Mouse (Mus musculus) T-helper 1 cell (primary cell): ENCODE results near the gene Lgr5.

Experiments used
- in situ Hi-C: fragments of 300-600 bp; cut with MboI, MseI; formaldehyde crosslinking; loops from one replicate; pipeline ENCODE4 v1.15.1; 2025; ENCODE audit warnings: high pct_unique_total_duplicates

Gene Lgr5

DNA sequence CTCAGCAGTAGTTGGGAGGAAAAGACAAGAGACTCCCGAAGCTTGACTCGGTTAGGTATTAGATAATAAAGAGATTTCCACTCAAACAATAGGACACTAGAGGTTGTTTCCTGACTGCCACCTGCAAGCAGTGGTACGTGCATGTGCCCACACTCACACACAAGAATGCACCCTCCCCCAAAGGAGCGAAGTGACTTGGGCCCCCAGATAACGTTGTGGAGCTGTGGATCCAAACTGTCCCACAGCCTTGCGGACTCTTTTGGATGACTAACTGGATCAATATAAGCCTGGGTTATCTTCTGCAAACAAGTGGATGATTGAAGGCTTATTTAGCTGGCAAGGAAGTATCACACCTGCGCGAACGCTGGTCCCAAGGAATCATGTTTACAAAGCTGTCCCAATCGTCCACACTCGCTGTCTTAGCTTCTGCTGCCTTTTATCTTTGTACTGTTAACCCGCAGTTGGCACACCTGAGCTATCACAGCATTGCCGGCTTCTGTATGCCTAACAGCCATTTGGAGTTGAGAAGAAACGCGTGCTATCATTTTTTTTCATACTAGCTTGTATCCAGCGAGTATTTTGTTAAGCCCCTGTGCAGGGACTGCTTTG is 81.8 kb downstream of the Lgr5 start:
- in situ Hi-C loops = no loop called here

DNA sequence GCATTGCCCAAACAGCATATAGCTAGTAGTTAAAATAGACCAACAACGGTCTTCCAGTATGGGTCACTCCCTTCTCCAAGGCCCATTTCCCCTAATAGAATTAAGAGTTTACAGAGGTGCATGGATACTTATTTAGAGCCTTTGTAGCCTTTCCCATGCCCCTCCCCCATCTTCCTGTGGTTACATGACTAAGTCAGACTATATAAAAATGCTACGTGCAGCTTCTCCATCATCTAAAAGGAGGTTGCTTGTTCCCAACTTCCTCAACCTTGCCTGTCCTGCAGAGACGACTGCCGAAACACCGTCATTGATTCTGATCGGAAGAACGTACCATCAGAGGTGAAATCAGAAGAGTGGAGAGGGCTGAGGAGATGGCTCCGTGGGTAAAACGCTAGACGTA is 82.4 kb downstream of the Lgr5 start:
- in situ Hi-C loops = no loop called here

DNA sequence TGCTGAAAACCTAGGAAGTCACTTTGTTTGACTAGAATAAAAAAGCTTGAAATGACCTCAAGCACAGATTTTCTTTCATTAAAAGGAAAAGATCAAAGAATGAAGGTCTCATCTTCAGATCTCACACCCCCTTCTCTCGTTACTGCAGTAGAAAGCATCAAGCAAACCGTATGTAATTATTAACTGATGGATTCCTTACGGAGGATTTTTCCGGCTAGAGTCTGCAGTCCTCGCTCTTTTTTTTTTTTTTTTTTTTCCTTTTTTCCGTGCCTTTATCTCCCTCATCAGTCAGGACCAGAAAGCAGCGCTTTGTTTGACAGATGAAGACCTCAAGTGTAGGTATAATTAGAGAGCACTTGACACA is 93.8 kb downstream of the Lgr5 start:
- in situ Hi-C loops = loop anchor here (10.0 kb wide), 1 partner anchor 691 kb away; no protein-coding TSS in a partner anchor

DNA sequence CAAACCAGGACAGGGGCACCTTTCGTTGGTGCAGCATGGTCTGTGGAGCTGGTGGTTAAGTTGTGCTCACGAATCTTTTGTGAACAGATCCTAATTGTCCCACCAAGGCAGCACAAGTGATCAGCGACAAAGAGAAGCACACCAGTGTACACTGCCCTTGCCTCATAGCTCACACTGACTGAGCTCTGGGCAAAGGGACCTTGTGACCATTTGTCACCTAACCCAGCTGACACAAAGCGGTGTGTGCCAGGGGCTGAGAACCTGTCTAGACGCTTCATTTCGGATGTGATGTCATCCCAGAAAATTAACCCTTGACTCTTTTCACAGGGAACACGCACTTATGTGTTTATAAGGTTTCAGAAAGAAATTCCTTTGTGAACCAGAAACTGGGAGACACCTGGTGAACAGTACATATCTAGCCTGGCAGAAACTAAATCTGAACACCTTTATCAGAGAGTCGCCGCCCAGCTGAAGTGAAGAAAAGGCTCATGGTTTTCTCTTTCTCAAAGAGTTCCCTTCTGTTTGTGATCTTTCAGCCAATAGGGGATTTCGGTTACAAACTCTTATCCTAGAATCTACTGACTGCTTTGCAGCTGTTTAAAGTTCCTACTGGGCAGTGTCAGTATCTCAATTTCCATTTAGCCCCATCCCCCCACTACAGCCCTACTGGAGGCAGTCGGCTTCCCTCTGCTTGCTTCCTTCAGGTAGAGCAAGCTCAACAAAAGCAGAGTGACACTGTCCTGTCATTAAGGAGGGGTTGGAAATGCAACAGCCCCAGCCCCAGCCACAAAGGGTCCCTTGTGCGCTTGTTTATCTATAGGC is 94.4 kb downstream of the Lgr5 start:
- in situ Hi-C loops = loop anchor here (10.0 kb wide), 1 partner anchor 692 kb away; no protein-coding TSS in a partner anchor

DNA sequence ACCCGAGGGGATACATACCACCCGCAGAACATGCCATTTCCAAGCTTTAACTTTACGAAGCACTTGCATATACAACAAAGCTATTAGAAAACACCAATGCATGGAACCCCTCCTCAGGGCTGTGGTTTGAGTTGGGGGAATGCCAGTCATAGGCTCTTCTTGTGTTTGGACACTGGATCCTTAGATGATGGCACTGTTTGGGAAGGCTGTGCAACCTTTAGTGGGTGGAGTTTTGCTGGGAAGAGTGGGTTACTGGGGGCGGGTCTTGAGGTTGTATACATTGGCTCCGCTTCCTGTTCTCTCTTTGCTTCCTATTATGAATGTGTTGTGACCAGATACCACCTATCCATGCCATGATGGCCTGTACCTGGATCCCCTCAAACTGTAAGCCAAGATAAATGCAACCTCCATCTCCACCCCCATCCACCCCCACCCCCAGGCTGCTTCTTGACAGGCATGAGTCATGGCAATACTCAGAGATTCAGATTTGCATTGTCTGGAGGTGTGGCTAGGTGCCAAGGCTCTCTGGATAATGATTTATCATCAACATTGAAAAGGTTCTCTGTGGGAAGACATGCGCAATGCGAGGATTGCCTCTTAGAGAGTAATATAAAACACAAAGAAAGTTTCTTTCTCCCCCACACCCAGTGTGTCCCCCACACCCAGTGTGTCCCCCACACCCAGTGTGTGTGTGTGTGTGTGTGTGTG is 95.6 kb downstream of the Lgr5 start:
- in situ Hi-C loops = loop anchor here (10.0 kb wide), 1 partner anchor 693 kb away; no protein-coding TSS in a partner anchor

DNA sequence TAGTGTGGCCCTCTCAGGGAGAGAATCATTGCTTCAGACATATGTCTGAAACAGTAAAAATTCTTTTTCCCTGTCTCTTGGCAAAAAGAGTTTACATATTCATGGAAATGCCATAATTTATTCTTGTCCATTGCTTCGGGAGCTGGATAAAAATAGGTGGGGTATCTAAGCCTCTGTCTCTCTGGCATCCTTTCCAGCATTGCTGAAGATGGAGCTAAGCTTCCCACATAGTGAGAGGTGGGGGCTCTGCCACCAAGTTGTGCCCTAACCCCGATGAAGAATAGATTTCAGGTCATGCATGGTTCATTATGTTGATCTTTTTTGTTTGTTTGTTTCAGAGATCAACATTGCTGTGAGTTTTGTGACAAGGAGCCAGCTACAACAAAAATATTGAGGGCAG is 102.0 kb downstream of the Lgr5 start:
- in situ Hi-C loops = no loop called here

DNA sequence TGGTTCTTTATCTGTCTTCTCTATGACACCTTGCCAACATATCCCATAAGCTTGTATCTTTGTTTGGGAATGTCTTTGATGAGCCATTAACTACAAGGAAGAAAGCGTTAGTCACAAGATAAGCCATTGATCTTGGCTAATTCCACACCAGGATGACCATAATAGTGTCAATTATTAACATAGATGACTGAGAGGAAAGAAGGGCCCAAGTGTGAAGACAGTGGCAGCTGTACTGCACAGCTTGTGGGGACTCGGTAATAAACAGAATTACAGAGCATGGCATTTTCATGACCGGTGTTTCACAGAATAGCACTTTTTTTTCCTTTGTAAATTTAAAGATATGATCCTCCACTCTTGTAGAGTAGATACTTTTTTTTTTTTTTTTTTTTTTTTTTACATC is 102.9 kb downstream of the Lgr5 start:
- in situ Hi-C loops = no loop called here

DNA sequence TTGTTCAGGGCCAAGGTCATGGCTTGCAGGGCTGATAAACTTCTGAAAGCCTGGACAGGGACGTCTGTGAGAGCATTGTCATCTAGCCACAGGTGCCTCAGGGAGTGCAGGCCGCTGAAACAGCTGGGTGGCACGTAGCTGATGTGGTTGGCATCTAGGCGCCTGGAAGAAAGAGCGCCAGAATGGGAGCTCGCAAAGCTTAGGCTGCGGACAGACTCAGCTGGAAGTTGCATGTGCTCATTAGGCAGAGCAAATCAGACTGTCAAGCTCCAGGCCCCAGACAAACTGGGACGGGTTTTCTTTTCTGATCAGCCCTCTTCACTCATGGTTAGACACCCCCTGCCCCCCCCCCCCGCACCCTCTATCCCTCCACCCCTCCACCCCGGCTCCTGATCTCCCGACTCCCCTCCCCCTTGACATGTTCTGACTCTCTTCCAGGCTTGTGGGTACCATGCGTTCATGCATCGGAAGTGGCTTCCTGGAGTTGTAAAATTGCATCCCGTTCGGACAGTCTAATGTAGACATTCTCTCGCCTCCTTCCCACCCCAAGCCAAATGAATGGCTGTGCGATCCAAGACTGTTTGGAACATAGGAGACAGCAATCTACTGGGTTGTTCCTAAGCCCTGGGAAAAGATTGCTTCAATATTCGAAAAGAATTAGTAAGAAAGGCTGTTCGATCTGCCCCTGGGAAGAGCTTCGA is 109.0 kb downstream of the Lgr5 start:
- in situ Hi-C loops = no loop called here

DNA sequence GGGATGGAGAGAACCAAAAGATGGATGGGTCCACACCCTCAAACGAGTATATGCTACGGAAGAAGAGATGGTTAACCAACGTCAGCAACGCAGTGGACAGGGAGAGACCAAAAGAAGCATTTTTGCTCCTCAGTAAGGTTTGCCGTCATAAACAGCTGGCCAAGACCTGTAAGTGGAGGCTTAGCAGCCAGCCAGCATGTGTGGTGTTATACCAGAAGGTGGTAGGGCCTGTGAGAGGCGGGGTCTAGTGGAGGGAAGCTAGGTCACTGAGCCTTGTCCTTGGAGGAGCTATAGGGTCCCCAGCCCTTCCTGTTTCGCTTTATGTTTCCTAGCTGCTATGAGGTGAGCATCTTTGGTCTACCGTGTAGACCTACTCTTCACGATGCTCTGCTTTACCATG is 111.1 kb downstream of the Lgr5 start:
- in situ Hi-C loops = no loop called here

DNA sequence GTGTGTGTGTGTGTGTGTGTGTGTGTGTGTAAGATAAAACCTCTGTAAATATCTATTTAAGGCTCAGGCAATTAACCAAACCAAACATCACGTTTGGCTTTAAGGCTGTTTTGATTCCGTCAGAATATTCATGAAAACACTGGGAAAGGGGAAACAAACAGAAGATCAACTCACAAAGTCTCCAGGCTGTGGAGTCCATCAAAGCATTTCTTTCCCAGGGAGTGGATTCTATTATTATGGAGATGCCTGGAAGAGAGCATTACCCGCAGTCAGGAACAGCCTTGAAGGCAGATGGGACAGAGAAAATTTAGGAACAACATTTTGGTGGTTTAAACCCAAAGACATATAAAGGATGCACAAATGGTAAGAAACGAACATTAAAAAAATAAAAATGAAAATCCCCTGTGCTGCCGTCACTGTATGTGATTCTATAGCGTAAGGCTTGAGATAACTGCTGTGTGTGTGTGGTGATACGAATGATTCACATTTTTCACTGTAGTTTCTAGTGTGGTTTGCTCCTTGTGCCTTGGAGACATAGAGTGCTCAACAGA is 112.5 kb downstream of the Lgr5 start:
- in situ Hi-C loops = no loop called here

DNA sequence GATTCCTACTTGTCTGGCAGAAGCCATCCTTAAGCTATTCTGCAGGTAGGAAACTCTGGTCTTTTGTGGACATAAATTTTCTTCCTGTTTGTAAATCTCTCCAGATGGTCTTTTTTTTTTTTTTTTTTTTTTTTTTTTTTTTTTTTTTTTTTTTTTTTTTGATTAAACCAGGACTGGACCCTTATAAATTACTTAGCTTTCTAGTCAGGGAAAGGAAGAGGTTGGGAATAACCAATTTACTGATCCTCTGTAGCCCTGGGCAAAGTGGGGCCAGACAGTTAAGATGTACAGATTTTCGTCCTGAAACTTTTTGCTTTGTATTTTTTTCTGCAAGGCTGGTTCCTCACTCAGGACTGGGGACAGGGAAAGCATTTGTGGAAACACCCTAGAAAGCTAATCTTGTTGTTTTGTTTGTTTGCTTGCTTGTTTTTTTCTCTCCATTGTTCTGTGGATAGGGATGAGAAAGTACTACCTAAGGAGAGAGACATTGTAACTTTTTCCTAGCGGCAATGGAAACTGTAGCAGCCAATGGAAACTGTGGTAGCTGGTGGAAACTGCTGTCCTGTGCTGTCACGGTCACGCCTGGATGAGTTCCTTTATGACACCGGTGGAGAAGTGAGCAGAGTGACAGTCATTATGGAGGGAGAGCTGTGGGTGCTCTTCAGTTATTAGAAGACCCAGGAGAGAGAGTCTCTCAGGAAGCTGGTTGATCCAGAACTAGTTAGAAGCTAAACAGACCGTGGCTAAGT is 114.2 kb downstream of the Lgr5 start:
- in situ Hi-C loops = no loop called here

DNA sequence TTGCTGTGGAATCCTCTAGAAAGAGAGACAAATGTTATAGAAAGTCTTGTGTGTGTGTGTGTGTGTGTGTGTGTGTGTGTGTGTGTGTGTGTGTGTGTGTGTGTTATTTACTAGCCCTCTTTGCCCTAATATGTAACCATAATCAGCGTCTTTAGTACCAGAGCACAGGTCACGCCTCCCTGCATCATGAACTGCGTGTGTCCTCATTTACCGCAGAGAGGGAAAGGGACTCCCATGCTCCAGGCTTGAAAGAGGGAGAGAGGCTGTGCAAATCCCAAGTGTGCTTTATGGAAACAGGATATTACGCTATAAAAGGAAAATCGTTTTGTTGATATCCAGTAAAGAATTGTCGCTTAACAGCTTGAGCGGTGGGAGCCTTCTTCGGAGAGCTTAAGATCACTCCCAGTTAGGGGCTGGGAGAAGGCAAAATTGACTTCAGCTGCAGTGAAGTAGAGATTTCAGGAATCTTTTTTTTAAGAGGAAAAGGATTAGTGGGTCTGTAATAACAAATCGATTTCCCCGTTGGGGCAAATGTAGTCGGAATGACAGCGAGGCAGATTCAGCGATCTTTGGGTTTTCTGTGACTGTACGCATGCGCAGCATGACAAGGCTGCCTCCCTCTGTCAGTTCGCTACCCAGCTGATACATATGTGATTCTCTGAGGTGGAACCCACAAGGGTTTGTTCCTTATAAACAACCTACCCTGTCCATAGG is 116.8 kb downstream of the Lgr5 start:
- in situ Hi-C loops = no loop called here

DNA sequence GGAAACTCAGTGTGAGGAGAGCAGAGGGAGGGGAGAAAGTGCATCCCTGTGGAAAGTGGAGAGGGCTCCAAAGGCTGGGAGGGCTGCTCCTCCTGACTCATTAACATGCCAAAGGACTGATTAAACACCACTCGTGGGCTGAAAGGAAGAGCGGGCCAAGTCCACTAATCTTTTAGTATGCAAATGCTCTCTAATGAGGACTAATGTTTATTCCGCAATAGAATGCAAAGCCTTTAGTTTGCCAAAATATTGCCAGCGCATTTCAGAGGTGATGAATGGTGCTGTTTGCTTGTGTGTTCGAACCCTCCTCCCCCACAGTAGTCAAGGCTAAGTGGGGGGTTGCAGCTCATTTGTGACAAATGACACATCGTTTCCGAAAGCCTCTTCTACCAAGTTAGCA is 118.5 kb downstream of the Lgr5 start:
- in situ Hi-C loops = no loop called here

DNA sequence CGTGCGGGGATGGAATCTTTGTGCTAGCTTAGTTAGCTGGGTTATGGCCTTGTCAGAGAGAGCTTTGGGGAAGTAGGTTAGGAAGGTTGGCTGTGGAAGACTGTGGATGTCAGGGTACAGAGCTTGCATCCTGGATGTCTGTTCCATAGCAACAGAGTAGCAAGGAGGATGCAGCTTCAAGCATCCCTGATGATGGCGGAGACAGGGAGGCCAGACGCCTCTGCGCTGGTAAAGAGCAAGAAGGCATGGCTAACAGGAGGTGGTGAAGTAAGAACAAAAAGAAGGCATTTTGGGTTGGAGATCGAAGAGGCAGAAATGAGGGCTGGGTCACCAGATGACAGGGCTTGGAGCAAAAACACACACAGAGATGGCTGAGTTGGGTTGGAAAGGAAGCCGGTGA is 118.9 kb downstream of the Lgr5 start:
- in situ Hi-C loops = no loop called here

DNA sequence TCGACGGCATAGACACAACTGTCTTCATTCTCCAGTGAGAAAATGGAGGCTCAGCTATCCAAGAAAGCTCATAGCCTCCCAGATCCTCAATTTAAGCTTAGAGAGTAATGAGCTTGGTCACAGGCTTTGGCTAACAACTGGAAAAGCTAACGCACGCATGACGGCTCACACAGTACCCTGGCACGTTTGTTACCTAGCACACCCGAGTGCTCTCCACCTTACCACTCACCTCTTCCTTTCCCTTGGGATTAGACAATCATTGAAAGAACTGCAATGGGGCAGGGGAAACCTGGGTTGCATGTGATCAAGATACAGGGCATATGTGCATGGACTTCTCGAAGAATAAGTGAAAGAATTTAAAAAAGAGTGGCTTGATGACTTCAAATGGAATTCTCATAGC is 119.6 kb downstream of the Lgr5 start:
- in situ Hi-C loops = no loop called here

DNA sequence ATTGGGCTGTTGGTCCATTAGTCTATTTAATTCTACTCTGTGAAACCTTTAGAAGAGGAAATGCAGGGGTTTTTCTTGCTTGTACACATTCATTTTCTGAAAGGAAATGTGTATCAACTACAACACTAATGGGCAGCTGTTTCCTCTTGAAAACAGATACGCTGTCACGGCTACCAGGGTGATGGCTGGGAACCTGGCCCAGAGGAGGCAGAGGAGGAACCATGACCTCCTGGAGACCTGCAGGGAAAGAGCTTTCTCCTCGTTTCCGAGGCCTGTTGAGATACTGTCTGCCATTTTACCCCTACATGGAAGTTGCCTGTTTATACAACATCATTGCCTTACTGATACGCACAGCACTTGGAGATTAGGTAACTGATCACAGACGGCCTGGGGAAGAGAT is 121.8 kb downstream of the Lgr5 start:
- in situ Hi-C loops = no loop called here

DNA sequence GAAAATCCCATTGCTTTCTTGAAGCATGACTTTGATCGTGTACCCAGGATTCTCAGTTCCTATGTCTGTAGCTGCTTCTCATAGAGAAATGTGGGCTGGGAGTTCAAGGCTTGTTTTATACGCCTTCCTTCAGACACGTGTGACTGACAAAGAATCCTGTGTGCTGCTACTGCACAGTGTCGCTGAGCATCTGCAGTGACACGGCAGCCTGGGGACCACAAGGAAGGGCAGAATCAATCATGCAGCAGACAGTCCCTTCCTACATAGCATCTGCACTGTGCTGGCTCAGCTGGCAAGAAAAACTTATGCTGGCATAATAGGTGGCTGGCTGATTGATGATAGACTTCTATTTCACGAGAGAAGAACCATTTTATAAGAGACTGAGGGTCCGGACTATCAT is 122.5 kb downstream of the Lgr5 start:
- in situ Hi-C loops = no loop called here

DNA sequence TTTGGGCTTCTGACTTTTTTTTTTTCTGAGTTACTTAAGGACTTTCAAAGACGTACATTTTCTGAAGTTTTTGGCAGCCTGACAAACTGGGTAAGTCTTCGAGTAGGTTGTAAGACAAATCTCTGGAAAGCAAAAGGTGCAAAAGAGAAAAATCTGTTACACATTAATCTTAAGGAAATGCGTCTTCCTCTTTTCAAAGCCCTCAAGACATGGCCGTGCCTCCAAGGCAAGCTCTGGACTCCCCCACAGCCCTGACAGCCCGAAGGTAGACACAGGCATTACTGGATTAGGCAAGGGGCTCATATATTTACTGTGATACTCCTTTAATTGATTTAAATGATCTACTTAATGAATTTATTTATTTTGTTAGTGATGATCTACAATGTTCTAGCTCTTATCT is 124.9 kb downstream of the Lgr5 start:
- in situ Hi-C loops = no loop called here

DNA sequence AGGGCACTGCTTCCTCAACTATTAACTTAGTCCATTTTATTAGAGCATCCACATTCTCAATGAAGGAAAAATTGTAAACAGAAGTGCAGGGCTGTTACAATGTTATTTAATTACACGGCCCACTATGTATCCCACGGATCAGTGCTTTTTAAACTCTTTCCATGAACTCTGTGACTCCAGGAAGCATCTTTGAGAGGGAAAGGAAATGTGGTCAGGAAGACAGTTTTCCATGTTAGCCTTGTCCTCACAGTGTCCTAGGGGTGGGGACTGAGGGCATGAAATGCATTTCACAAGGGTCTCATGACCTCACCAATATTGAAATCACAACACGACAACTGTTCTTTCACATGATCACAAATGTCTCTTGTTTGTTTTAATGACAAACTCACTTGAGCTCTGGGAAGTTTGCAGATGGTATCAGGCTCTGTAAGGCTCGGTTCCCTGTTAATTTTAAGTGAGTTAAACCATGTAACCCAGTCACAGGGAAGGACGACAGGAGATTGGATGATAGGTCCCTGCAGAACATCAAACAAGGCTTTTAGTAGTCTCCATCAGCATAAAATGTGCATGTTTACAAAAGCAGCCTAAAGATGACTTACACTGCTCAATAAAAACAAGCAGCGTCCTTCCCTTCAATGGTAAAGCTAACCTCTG is 130.1 kb downstream of the Lgr5 start:
- in situ Hi-C loops = no loop called here

DNA sequence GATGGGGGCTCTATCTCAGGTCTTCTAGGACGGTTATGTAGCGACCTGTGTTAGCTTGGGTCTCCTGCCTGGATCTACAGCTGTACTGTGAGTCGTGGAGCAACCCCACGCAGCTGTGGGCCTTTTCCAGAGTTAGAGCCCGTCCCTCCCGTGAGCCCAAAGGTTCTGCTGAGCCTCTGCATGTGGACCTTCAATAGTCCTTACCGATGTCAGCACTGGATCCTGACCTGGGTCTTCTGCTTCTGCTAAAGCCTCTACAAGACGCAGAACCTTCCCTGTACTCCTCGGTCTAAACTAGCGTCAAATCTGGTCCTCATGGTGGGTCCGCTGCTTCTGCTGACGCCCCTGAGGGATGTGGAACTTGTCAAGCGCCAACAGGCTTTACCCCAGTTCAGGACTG is 139.0 kb downstream of the Lgr5 start:
- in situ Hi-C loops = loop anchor here (10.0 kb wide), 1 partner anchor 166 kb away; no protein-coding TSS in a partner anchor
